Mouse (Mus musculus) adrenal gland, postnatal 4 days (tissue): ENCODE data around the gene Sorl1. TPM values are rescaled to one million over a fixed set of nuclear protein-coding genes. Genes with fewer than 3 reads are reported as not detected.
A peak's percentile ranks its signal among the peaks of the same experiment; 100 is the strongest.
"Not testable (repeated sequence)": the region's sequence is repeated elsewhere in the genome, so short reads cannot be mapped to it uniquely, and the experiment has no call there.

Source experiments
- DNase-seq, 2 experiments: peaks; one replicate each; pipeline ENCODE4 v3.0.0; 2021 to 2022; ENCODE audit warnings: low spot score in 2 of 2, mixed read lengths in 2 of 2
- total RNA-seq, 2 experiments: library from RNA; stranded (reverse); gene quantifications; 2 replicates each; pipeline ENCODE4 v1.2.3; 2021

The Sorl1 gene
- total RNA-seq, 2 experiments from 2014 or later: 18.3 to 22.9 TPM

DNA sequence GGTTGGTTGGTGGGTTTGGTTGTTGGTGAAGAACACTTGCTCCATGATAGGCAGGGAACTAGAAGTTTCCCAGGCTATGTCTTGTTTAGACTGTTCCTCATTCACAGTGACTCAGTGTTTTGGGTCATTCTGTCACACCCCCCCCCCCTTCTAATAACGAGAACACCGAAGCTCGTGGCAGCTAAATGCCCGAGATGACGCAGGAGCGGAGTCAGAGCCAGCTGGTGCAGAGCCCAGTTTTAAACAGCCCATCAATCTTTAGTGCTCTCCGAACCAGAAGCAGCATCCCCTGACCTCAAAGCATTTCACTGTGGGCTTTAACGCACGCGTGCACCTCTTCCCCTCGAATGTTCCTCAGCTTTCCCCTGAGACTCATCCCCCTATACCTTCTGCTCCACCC lies 29.3 kb downstream of the Sorl1 start:
- DNase-seq: peak; percentile 19 to 54

DNA sequence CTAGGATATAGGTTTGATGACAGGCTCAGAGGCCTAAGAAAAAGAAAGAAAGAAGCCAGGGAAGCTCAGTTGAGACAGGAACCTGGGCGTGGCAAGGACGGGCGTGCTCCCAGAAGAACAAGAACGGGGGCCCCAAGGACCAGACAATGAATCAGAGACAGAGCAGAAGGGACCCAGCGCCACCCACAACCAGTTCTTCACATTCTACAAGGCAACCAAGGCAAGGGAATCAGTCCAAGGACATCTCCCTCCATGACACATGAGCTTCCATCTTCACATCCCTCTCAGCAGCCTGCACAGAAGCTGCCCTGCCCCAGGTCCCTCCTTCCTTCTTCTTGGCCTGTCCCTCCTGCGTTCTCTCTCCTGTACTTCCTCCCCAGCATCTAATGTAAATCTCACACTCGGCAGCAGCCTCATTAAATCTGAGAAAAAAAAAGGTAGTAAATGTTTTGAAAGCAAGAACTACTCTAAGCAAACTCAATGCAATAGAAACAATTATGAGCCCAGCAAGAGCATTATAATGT lies 30.0 kb downstream of the Sorl1 start:
- no peak for DNase-seq

DNA sequence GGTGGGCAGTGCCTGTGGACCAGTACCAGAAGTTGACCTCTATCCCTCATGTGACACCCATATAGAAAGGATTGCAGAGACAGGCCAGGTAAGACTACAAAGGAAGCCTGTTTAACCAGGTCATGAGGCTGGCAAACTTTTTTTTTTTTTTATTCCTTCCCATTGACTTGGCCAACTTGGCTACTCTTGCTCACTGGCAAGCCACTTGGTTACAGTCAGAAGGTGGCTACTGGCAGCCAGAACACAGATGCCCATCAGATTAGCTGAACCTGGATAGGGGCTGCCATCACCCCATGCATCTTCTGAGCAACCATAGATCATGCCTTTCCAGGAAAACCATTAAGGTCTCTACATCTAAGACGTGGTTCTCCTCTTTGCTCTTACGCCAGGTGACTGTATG lies 31.3 kb downstream of the Sorl1 start:
- DNase-seq: no peak

DNA sequence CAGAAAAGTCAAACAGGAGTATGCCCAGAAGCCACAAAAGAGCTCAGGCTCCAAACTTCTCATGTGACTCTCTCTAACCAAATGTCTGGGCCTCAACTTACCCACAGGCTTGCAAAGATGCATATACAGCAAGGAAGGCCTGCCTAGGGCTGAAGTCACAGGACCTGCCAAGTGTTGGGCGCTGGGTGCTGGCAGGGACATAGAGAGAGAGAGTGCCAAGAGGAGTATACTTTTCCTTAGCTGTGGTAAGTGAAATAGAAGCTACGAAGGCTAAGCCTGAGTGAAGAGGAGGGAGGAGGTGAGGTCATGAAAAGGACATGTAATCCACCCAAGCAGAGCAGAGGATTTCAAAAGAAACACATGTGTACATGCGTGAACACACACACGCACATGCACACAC lies 32.5 kb downstream of the Sorl1 start:
- no peak for DNase-seq

DNA sequence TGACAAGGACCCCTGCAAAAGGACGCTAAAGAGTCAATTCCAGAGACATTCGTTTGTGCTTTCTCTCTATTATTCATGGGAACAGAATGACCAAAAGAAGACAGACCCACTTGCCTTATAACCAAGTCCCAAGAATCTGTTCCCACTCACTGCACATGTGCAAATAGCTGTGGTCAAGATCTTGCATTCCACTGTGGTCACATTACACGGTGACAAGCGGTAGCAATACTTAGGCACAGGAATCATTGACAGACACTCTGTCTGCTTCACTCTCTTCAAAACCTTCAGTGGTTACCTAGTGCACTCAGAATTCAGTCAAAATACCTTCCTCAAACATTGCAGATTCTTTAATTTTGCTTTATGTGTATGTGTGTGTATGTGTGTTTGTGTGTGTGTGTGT lies 36.2 kb downstream of the Sorl1 start:
- DNase-seq: no peak

DNA sequence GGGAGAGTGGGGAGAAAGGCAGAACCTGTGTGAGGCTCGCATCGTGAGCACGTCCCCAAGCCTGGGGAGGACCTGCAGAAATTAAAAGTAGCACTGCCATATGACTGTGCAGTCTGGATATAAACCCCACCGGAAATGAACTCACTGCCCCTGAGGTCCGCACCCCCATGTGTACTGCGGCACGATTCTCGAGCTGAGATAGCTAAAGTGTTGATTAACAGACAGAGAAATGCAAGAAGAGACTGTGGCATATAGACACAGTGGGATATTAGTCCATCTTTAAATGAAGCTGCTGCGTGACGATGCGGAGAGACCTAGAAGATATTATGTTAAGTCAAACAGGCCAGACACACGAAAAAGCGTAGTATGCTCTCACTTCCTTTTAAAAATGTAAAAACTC lies 38.1 kb downstream of the Sorl1 start:
- no peak for DNase-seq

DNA sequence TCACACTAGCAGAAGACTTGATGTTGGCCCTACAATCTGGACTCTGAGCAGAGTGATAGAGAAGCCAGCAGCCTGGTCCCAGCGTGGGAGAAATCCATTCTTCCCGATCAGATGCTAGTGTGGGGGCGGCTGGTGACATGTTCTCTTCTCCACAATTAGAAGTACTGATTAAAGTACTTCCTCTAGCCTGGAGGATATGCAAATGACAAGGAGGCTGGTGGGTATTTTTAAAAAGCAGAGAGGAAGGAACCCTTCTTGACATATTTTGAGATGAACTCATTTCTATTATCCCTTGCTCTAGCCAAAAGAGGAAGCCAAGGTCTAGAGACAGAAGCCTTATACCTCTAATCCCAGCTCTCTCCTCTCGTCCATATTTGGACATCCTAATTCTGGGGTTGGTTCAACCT lies 40.4 kb downstream of the Sorl1 start:
- no peak for DNase-seq

DNA sequence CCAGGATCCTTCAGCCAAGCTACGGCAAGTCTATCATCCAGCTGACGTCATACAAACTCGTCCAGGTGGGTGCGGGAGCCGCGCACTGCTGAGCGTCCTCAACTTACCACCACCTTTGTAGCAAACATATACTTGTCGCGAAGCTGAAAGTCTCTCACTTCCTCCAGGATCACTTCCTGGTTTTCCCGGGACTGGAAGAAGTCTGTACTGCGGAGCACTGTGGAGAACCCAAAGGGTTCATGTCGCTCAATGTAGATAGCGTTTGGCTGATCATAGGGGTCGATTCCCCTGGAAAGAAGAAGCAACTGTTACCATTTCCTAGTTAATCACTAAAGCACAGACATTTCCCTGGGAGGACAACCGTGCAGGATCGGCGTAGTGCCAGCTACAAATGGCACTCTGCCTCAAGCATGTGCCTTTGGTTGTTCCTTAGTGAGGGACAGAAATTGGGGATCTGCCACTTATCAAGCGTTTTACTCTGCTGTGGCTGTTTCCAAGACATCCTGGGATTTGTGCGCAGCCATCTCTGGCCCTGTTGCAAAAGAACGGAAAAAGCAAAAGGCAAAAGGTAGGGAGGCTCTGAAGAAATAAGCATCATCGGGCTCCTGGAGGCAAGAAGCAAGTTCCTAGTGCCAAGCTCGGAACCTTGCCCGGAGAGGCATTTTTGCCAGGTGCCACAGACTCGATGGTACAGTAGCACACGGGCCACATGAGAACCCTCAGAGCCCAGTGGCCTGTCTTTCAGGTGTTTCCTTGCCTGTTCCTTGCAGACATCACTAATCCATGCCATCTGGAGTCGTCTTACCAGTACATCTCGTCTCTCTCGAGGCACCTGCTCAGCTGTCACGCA lies 42.2 kb downstream of the Sorl1 start:
- DNase-seq: no peak

DNA sequence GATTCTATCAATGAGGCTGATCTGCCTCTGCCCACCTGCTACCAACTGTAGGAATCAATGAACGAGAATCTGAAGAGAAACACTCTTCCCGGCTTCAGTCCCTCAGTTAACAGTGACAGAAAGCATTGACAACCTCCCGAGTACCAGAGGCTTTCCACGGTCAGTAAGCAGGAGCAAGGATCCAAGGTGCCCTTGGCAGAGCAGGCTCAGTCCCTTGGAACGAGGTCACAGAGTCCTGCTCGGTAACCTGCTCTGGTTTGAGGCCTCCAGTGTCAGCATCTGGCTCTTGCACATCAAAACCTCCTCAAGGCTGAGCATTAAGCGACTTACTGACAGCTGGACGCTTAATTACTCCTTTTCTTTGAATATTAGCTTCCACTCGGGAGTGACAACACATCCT lies 43.4 kb downstream of the Sorl1 start:
- no peak for DNase-seq

DNA sequence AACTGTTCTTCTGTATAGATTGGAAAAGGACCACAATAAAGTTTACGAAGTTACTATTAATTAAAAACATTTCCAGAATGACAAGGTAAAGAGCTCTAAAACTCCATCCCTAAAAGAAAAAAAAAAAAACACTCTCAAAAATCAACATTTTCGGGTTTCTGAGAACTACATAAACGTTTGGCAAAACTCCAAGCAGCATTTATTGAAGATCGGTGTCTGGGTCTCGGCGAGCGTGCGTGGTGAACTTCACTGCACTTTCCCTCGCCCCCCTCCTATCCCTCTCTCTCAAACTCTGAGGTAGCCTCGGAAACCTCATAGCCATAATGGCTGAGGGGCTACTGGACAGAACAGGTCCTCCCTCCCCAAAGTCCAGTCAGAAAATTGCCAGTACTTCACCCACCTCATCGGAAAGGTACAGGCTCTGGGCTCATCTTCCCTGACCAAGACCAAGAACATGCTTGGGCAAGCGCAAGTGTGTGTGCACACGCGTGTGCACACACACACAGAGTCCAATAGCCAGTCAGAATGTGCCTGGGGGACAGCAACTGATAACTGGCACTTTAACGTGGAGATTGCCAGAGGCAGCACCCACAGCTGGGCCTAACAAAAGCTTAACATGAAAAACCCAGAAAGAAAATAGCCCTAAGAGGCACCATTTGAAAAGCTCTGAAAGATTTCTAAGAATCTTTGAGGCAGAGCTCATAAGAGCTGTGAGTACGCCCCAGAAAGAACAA lies 46.8 kb downstream of the Sorl1 start:
- no peak for DNase-seq

DNA sequence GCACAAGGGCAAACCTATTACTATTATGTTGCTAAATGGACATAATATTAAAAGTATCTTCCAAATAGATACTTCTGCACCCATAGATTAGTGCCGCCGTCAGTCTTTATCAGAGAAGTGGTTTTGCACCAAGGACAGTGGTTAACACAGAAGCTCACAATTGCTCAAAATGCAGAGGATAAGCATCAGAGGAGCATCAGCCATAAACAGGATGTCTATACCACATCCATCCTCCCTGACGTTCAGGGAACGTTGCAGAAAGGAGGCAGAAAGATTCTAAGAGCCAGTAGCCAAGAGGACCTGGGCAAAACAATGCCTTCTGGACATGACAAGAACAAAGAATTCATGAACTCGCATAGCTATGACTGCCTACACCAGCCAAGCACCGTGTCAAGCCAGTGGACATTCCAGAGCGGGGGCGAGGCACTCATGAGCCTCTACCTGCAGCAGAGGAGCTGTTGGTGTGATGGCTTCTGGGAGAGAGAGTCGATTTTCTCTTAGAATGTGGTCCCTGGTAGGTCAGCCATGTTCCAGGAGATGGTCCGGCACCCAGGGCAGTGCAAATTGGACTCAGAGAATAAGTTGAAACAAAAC lies 47.7 kb downstream of the Sorl1 start:
- no peak for DNase-seq

DNA sequence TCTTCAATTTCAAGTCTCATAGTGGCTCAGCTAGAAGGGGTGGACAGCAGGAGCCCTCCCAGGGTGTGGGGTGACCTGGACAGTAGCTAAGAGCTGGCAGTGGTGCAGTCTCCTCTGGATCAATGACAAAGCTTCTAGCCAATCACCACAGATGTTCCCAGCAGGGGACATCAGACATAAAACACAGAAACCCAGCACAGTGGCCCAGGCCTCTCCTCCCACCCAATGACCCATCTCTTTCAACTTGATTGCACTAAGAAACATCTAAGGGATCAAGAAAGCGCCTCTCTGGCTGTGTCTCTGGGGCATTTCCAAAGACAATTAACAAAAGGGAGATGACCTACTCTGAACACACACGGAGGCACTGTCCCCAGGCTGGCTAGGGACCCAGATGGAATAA lies 48.9 kb downstream of the Sorl1 start:
- no peak for DNase-seq

DNA sequence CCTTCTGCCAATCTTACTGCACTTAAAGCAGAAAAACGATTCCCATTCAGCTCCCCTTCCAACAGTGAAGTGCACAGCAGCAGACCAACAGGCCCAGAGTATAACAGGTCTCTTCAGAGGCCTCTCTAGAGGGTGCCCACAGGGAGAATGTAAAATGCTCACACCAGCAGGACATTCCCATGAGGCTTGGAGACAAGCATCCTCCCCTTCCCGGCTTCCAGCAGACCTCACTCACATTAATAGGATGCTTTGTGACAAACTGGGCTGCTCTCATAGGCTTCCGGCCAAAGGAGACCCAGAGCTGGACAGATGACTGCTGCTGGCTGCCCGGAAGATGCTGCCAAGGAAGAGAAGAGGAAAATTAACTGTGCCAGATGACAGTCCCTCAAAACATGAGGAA lies 52.1 kb downstream of the Sorl1 start:
- DNase-seq: no peak

DNA sequence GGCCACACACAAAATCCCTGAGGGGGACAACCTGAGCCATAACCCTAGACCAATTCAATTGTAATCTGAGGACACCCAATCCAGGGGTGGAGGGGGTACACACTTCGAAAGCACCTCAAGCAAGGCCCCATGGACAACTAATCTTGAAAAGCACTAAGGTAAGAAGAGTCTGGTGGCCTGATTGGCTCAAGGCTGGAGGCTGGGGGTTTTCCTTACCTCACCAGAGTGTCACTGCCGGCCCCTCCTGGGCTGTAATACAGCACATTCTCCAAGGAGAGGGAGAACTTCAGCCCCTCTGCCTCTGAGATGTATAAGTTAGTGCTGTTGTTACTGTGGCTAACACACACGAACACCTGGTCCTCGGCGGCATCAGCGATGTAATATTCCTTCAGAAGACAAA lies 53.2 kb downstream of the Sorl1 start:
- DNase-seq: no peak

DNA sequence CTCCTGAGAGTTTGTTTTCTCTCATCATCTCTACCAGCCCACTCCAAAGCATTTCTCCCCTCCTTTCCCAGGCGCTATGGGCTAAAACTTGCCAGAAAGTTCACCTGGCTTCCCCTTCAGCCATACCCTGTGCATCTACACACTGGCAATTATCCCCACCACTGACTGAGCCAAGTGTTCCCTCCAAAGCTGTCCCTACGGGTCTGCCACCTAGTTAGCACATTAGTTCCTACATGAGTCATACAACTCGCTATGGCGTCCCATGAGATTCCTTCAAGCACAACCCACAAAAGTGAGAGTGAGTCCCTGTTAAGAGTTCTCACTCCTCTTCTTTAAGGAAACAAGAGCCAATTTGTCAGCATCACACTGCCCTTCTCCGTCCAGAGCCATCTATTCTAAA lies 54.6 kb downstream of the Sorl1 start:
- DNase-seq: no peak

DNA sequence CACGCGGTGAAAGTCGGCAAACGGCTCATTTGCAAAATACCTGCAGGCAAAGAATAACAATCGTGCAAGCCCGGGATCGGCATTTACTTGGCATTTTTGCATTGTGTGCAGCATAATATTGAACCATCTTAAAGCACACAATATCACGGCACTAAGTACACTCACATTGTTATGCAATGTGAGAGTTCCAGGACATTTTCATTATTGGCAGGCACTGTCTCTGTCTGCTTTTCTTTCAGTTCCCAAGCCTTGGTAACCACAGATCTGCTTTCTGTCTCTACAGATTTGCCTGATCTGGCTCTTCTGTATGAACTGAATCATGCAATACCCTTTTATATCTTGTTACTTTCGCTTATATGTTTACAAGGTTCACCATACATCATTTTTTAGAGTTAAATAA lies 56.1 kb downstream of the Sorl1 start:
- DNase-seq: no peak

DNA sequence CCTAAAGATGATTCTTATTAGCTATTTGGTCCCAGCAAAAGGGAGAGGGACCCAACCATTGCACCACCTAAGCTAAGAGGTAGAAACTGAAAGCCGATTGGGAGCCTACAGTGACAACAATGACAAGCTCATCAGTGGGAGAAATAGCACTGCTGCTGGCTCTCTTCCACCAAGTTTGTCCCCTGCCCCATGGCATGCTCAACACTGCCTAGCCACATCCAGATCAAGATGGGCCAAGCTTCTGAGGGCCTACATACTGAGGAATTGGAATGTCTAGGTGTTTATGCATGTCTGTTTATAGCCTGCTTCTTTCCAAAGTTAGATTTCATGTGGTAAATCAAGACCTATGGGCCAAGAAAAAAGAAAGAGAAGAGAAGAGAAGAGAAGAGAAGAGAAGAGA lies 58.3 kb downstream of the Sorl1 start:
- no peak for DNase-seq

DNA sequence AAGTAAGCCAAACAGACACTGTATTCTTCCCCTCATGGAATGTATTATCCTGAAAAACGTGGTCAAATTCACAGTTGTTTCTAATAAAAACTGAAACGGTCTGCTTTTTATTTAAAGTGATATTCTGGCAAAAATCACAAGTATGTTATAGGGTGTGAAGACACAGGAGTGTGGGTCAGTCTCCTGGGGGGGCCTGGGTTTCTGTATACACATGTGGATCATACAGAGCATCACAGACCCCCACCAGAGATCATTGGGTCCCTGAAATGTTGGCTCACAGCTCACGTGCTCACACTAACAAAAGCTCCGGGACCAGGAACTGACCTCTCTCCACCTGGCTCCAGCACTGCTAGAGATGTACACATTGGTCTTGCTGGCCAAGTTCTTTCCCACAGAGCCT lies 60.7 kb downstream of the Sorl1 start:
- no peak for DNase-seq

DNA sequence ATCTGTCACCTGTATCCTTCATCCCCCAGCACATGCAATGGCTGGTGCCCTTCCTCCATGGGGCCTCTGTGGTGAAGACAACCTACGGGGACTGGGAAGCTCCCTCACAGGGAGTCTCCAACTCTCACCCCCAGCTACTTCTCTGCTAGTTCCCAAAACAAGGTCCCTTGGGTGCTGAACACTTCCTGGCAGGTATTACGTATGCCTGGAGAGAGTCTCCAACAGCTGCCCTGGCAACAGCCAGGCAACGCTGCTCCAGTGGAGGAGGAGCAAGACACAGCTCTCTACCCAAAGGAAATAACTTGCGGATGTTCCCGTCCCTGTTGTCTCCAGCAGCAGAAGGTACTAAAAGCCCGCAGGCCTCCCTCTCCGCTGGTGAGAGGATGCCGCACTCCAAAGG lies 61.8 kb downstream of the Sorl1 start:
- DNase-seq: no peak

DNA sequence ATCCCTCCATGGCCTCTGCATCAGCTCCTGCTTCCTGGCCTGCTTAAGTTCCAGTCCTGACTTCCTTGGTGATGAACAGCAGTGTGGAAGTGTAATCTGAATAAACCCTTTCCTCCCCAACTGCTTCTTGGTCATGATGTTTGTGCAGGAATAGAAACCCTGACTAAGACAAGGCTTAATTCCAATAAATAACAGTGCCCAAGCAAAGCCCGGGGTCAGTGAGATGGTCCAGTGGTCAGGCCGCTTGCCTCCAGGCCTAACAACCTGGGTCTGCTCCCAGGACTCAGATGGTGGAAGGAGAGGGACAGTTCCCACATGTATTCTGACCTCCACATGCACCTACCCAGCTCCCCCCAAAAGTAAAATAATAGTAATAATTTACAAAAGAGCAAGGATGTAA lies 65.1 kb downstream of the Sorl1 start:
- DNase-seq: not testable (repeated sequence)

DNA sequence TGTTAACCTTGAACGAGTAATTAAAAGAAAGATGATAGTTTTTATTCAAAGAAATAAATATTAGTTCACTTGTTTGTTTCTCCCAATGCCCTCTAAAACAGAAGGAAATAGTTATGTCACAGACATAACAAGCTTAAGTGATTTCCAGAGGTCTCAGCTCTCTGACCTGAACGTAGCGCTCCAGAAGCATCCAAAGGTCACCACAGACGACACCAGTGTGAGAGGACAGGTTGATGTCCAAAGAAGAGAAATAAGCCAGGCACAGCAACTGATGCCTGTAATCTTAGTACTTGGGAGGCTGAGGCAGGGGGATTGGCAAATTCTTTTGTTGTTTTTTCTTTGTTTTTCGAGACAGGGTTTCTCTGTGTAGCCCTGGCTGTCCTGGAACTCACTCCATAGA lies 67.5 kb downstream of the Sorl1 start:
- no peak for DNase-seq

DNA sequence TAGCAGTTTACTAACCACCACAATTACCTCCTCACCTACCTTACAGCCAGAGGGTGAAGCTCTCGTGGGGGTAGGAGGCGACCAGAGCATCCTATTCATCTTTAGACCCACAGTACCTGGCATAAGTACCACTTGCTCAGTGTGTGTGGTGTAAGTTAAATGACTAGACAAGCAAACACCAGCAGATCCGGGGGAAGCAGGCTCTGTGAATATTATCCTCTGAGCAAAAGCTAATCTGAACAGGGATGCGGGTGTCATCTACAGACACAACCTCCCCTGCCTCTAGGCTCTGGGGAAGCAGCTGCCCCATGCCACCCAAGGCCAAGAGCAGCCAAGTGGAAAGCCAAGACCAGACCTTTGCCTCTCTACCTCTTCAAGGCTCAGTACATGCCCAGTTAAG lies 68.7 kb downstream of the Sorl1 start:
- DNase-seq: no peak
